Mouse (Mus musculus) cerebellum, postnatal 10 days (tissue): ENCODE data around the gene Olfr1392.
"Not testable (repeated sequence)": the region's sequence is repeated elsewhere in the genome, so short reads cannot be mapped to it uniquely, and the experiment has no call there.

Source experiments
- DNase-seq, 2 experiments: peaks; one replicate each; pipeline ENCODE4 v3.0.0; 2021; ENCODE audit warnings: mixed read lengths in 2 of 2

Olfr1392 gene

DNA sequence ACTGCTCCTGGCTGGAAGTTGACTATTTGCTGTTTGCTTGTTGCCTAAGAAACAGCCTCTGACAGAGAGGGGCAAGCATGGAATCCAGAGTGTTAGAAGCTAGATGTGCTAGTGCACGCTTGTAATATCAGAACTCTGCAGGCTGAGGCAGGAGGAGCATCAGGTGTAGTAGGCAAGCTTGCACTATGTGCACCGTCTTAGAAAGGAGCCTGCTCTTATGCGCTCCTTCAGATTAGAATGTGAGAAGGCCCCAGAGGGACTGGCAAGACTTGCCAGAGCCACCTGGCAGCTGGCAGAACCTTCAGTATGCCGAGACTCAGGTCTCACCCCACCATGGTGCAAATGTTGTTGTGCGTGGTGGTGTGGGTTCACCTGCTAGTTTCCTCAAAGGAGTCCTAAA is 33.0 kb upstream of the Olfr1392 start:
- DNase-seq, result no peak

DNA sequence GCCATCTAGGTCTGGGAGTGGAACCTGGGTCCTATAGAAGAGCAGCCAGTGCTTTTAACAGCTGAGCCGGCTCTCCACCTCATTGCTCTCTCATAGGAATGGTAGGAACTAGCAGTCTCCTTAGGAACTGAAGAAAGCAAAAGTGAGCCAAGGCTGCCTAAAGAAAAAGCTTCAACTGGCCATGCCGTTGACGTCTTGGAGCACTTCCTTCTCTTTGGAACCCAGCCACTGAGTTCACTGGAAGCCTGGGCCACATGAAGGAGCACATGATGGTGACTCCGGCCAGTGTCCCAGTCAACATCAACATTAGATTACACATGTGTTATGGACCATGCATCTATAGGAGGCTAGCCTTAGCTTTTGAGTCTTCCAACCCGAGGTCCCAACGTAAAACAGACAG is 32.0 kb upstream of the Olfr1392 start:
- no peak for DNase-seq

DNA sequence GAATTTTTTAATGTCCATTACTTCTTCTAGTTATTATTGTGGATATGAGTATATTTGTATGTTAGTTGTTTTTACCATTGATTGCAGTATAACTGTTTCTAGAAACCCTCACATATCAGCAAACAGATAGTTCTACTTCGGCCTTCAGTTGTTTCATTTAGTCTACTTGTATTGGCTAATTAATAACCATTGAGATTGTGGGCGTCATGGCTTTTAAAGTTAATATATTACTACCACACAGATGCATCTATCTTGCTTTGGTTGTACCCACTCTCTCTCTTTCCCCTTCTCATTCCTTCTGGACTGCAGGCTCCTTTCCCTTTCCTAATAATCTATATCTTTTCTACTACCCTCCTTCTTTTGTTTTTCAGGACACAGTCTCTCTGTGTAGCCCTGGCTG is 25.8 kb upstream of the Olfr1392 start:
- no peak for DNase-seq

DNA sequence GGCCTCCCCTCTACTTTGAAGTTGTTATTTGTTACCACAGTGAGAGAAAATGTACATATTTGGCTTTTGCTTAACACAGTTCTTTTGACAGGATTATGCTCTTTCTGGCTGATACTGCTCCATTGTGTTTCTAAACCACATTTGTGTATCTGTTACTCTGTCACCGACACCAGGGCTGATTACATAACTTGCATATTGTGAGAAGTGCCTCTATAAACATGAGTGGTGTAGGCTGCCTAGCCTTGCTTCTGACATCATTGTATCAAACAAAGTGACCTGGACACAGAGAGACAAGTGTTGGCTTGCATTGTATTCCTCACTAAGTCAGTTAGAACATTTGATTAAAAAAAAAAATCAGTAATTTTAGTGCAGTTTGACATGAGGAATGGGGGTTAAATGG is 25.3 kb upstream of the Olfr1392 start:
- no peak for DNase-seq

DNA sequence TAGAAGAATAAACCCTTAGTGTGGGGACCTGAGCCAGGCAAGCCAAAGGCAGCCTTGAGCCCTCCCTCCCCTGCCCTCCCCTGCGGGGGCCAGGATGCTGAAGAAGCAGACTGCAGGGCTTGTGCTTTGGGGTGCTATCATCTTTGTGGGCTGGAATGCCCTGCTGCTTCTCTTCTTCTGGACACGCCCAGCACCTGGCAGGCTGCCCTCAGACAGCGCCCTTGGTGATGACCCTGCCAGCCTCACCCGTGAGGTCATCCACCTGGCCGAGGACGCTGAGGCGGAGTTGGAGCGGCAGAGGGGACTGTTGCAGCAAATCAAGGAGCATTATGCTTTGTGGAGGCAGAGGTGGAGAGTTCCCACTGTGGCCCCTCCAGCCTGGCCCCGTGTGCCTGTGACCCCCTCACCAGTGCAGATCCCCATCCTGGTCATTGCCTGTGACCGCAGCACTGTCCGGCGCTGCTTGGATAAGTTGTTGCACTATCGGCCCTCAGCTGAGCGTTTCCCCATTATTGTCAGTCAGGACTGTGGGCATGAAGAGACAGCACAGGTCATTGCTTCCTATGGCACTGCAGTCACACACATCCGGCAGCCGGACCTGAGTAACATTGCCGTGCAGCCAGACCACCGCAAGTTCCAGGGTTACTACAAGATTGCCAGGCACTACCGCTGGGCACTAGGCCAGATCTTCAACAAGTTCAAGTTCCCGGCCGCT is 24.3 kb upstream of the Olfr1392 start:
- DNase-seq, result peak; percentile 52 to 63

DNA sequence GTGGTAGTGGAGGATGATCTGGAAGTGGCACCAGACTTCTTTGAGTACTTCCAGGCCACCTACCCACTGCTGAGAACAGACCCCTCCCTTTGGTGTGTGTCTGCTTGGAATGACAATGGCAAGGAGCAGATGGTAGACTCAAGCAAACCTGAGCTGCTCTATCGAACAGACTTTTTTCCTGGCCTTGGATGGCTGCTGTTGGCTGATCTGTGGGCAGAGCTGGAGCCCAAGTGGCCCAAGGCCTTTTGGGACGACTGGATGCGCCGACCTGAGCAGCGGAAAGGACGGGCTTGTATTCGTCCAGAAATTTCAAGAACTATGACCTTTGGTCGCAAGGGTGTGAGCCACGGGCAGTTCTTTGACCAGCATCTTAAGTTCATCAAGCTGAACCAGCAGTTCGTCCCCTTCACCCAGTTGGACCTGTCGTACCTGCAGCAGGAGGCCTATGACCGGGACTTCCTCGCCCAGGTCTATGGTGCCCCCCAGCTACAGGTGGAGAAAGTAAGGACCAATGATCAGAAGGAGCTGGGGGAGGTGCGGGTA is 23.7 kb upstream of the Olfr1392 start:
- DNase-seq, result no peak

DNA sequence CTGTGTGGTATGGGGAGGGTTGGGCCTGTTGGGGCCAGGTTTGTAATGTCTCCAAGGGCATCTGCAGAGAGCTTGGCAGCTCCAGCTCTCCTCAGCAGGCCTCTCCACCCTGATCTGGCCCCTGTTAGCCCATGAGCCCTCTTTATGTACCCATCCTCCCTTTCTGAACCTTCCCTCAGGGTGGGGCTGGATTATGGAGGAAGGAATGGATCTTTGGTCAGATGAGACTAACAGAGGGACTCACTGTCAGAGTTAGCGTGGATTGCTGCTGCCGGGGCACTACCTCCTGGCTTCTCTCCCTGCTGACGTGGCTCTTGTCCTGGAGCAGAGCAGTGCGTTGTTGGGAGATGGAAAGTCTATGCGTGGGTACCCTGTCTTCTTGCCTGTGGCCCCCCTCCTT is 22.8 kb upstream of the Olfr1392 start:
- DNase-seq, result no peak

DNA sequence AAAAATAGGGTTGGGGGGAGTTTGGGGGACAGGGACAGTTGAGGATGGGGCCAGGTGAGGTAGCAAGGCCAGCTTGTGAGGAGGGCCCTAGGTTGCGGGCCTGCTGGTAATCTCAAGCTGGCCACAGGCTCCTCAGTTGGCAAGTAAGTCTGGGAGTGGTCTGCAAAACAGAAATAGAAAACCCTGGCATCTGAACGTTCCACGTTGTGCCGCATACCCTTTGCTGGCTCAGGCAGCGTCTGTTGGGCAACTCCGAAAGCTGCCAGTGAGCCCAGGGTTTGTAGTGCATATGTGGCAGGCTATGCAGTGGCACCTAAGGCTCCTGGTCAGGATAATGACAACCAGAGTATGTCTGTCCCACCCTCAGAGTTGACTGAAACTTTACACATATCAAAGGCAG is 21.9 kb upstream of the Olfr1392 start:
- DNase-seq, result peak; percentile 42 to 53

- no peak for DNase-seq
Observed at GRCm38 (mm10) chr11:49264081-49264480, 21.0 kb upstream of the Olfr1392 start.

DNA sequence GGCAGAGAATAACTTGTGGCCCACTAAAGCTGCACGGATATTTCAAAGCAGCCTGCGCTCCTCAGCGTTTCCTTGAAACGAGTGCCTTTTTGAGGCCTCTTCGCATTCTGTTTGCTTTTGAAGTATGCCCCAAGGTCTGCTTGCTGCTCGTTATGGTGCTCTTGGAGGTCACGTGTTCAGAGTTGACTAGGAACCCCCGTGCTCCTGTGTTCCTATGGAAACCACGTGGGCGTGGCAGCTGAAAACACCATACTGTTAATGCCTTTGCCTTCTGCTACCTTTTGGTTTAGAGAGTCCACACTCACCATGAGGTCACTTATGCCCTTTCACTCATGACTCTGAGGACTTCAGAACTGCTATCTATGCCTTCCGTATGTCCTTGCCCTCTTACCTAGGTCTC is 20.5 kb upstream of the Olfr1392 start:
- no peak for DNase-seq

GRCm38 (mm10) chr11:49265101-49265500 is 20.0 kb upstream of the Olfr1392 start:
- DNase-seq, result peak; percentile 64

DNA sequence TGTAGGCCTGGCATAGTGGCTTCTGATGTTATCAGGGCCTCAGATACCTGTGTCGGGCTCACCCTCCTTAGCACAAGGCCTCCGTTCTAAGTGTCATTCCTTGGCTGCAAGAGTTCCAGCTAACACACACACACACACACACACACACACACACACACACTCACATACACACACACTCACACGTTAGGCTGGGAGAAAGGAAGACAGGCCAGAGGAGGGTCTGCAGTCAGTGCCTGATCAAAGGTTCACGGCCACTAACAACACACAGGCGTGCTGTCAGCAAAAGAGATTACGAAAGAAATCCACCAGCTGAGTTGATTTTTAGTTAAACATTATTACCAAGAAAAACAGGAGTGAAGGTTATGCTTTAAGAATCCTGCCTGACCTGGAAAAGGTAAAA is 18.4 kb upstream of the Olfr1392 start:
- no peak for DNase-seq

GRCm38 (mm10) chr11:49267316-49267715 is 17.8 kb upstream of the Olfr1392 start:
- DNase-seq, result no peak

DNA sequence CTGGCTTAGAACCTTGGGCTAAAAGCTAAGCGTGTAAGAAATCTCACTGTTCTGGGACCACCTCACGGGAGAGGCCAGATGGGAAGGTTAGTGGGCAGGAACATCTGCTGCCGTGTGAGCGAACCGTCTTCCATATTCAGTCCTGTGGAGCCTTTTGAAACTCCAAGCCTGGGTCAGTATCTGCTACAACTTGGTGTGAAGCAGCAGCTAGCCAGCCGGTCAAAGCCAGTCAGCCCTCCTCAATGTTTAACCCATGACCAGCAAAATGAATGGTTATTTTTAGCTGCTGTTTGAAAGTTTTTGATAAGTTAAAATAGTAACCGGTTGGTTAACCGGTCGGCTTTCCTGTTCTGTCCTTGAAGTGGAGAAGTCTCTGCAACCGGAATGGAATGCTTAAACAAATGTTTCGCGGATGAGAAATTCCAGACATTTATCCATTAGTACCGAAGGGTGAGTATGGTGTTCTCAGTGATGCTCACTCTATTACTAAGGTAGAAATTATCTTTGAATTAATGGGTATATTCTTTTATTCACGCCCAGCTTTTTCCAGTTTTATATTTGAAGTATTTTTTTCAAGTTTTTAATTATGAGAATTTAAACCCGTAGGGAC is 17.0 kb upstream of the Olfr1392 start:
- no peak for DNase-seq

DNA sequence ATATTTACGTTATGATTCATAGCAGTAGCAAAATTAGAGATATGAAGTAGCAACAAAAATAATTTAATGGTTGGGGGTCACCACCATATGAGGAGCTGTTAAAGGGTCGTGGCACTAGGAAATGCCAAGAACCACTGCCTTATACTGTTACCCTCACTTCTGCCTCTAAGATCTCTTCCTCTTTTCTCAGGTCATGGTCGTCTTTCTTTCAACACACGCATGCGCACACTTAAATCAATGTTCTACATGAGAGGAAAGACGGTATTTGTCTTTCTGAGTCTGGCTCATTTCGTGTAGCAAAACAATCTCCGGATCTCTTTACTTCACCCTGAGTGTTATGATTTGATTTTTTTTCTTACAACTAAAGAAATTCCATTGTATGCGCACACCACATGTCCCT is 15.3 kb upstream of the Olfr1392 start:
- no peak for DNase-seq

DNA sequence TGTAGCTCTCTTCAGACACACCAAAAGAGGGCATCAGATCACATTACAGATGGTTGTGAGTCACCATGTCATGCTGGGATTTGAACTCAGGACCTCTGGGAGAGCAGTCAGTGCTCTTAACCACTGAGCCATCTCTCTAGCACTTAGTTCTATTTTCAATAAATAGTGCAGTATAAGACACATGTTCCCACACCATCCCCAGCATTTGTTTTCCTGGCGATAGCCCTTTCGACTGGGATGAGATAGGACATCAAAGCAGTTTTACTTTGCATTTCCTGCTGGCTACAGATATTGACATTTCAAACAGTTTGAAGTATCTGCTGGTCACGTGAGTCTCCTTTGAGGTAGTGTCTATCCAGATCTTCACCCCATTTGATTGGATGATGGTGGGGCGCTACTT is 14.7 kb upstream of the Olfr1392 start:
- no peak for DNase-seq

DNA sequence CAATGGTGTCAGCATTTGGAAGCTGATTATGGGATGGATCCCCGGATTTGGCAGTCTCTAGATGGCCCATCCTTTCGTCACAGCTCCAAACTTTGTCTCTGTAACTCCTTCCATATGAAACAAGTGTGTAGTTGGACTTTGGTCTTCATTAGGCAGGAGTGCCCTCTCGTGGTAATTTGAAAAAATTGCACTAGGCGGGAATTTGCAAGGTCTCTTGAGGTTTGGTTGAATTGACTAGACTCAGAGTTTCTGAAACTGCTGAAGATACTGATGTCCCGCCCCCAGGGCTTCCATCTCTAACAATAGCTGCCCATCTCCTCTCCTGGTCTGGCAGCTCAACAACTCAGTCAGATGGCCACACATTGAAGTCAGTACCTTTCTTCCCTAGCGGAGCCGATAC is 13.7 kb upstream of the Olfr1392 start:
- DNase-seq, result peak; percentile 58 to 73

DNA sequence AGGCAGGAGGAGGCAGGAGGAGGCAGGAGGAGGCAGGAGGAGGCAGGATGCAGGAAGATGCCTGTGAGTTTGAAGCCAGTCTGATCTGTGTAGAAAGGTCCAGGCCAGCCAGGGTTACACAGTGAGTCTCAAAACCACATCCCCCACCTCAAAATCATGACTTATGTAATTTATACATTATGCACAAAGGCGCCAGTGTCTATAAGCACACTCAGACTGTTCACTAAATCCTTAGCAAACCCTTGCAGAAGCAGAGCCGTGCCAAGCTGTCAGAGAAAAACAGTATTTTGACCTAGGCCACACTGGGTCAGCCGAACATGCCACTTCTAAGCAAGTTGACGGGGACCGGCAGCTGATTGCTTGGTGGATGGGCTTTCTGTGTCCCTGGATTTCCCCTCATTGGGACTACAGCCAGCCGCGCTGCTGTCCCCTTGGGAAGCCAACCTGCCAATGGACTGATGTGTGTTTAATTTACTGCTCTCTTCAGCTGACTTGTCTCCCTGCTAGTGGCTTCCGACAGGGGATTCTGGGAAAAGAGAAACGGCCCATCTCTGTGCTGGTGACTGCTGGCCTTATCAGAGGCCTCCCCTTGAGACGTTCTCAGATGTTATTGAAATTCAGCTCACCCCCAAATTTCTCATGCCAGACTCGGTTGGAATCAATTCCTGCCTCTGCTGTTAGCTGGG is 11.1 kb upstream of the Olfr1392 start:
- DNase-seq, result peak; percentile 50 to 64

GRCm38 (mm10) chr11:49278222-49278621 is 6.9 kb upstream of the Olfr1392 start, which contains the start of gene Olfr1393:
Gene Olfr1393 (plus strand): TSS chr11:49278304.
- no peak for DNase-seq

DNA sequence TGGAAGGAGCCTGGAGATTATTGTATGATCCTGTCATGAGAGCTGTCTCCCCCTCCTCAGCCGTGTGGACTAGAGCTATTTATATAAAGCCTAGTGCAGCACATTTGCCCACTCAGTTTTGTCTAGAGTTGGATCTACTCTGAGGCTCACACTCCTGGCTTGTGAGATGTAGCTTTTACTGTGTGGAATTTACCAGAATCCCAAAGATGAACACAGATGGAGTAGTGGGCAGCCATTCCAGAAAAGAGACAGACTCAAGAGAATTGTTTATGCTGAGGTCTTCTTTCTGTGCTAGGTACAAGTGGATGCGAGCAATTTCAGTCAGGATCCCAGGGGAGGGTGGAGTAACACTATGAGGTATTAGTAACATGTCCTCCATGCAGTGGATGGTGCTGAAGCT is 2.2 kb downstream of the Olfr1392 start:
- no peak for DNase-seq

DNA sequence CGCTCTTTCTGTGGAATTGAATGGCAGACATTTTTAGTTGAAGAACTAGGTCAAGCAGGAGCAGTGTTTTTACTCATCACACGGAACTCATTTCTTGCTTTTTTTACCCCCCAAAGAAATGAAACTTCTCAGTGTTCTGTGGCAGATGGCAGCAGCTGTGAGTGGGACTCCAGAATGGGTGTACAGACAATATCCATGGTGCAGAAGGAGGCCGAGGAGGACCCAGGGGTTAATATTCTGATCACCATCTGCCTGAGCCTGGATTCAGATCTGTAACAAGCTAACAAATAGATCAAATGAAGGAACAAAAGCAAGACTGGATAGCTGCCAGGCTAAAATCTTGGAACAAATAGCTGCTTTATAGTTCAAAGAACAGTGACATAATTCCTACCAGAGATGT is 7.7 kb downstream of the Olfr1392 start:
- no peak for DNase-seq

DNA sequence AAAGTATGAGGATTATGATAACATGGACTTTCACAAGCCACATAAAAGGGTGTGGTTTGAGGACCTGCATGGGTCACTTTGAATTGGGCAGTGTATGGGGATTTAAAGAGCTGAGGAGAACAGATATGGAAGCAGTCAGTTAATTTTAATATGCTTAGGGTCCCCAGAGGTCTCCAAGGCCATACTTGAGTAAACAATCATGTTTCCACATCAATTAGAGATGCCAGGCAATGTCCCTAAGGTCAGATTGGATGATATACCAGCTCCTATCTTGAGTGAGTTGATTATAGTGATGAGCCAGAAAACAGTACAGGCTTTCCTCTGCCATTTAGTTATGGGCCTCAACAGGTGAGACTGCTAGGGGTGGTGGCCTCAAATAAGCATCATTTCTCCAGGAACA is 19.4 kb downstream of the Olfr1392 start, which contains the start of gene Olfr10:
Olfr10 (plus strand) TSS at position 301 of the 400 bp plus-strand sequence.
- DNase-seq, result no peak

- DNase-seq, result not testable (repeated sequence)
Observed at GRCm38 (mm10) chr11:49308547-49308946, 23.5 kb downstream of the Olfr1392 start.

- DNase-seq, result no peak
Observed at GRCm38 (mm10) chr11:49322442-49322841, 37.4 kb downstream of the Olfr1392 start, which contains the start of gene Olfr1391. Gene Olfr1391 (plus strand): TSS chr11:49322742.
